Mouse (Mus musculus) myocyte (in vitro differentiated cells): ENCODE data around the gene Serpinb6c. TPM values are rescaled to one million over a fixed set of nuclear protein-coding genes. Genes with fewer than 3 reads are reported as not detected.

Experiments
- H3K27me3 ChIP-seq: one replicate; pipeline ENCODE4 v1.6.1; 2011; ENCODE audit not compliant: control insufficient read depth, insufficient read depth, insufficient read length
- H3K36me3 ChIP-seq: one replicate; pipeline ENCODE4 v1.6.1; 2011; ENCODE audit not compliant: control insufficient read depth, insufficient read depth
- H3K4me2 ChIP-seq: one replicate; pipeline ENCODE4 v1.6.1; 2011; ENCODE audit warnings: low read depth, control low read depth
- H3K4me3 ChIP-seq: one replicate; pipeline ENCODE4 v1.5.1; 2011; ENCODE audit warnings: mild to moderate bottlenecking, control low read depth, moderate library complexity
- H3K79me2 ChIP-seq: one replicate; pipeline ENCODE4 v1.6.1; 2011; ENCODE audit not compliant: control insufficient read depth, insufficient read depth
- H3ac ChIP-seq: one replicate; pipeline ENCODE4 v1.6.1; 2011; ENCODE audit not compliant: control insufficient read depth, insufficient read length
- CEBPB ChIP-seq: IDR thresholded peaks from 2 replicates; pipeline ENCODE4 v1.6.1; 2011; ENCODE audit warnings: mild to moderate bottlenecking, moderate library complexity; ENCODE audit not compliant: poor library complexity, insufficient read depth, severe bottlenecking
- E2F4 ChIP-seq: IDR thresholded peaks from one replicate; pipeline ENCODE4 v1.6.1; 2011; ENCODE audit warnings: mild to moderate bottlenecking, control low read depth, moderate library complexity; ENCODE audit not compliant: insufficient read depth
- MAX ChIP-seq: IDR thresholded peaks from one replicate; pipeline ENCODE4 v1.6.1; 2011; ENCODE audit warnings: low read depth, mild to moderate bottlenecking, control low read depth
- MYOD1 ChIP-seq, 3 experiments: IDR thresholded peaks; one replicate each; pipeline ENCODE4 v1.6.1; 2011; ENCODE audit warnings: control low read depth in 2 of 3, low read depth in 2 of 3, mild to moderate bottlenecking in 2 of 3, moderate library complexity in 1 of 3; ENCODE audit not compliant: insufficient read length in 2 of 3, control insufficient read depth in 1 of 3
- MYOG ChIP-seq, 3 experiments: IDR thresholded peaks; one replicate each; pipeline ENCODE4 v1.6.1; 2011; ENCODE audit warnings: control low read depth in 2 of 3, low read depth in 2 of 3, mild to moderate bottlenecking in 2 of 3; ENCODE audit not compliant: insufficient read length in 2 of 3, control insufficient read depth in 1 of 3, insufficient read depth in 1 of 3
- POLR2A ChIP-seq: IDR thresholded peaks from one replicate; pipeline ENCODE4 v1.6.1; 2011; ENCODE audit warnings: low read depth, mild to moderate bottlenecking, control low read depth, moderate library complexity; ENCODE audit not compliant: insufficient read length
- POLR2AphosphoS2 ChIP-seq: IDR thresholded peaks from one replicate; pipeline ENCODE4 v1.6.1; 2011; ENCODE audit warnings: low read depth, control low read depth; ENCODE audit not compliant: insufficient read length
- REST ChIP-seq: IDR thresholded peaks from one replicate; pipeline ENCODE4 v1.6.1; 2011; ENCODE audit warnings: mild to moderate bottlenecking, control low read depth, moderate library complexity; ENCODE audit not compliant: insufficient read depth, insufficient read length
- SRF ChIP-seq: IDR thresholded peaks from one replicate; pipeline ENCODE4 v1.6.1; 2011; ENCODE audit warnings: low read depth; ENCODE audit not compliant: control insufficient read depth, insufficient read length
- TCF12 ChIP-seq: IDR thresholded peaks from one replicate; pipeline ENCODE4 v1.6.1; 2011; ENCODE audit warnings: mild to moderate bottlenecking, control low read depth; ENCODE audit not compliant: poor library complexity, insufficient read depth, severe bottlenecking
- TCF3 ChIP-seq: IDR thresholded peaks from one replicate; pipeline ENCODE4 v1.6.1; 2011; ENCODE audit warnings: low read depth, control low read depth; ENCODE audit not compliant: insufficient read length
- USF1 ChIP-seq: IDR thresholded peaks from one replicate; pipeline ENCODE4 v1.6.1; 2011; ENCODE audit warnings: low read depth, mild to moderate bottlenecking, control low read depth, moderate library complexity
- polyA plus RNA-seq: library from polyadenylated mRNA; unstranded; fragments of >200 nt; fragmentation: generic; extraction: Trizol; gene quantifications from one replicate; pipeline ENCODE4 v1.2.1, GENCODE M21; 2012; ENCODE audit warnings: missing spikeins

Gene Serpinb6c
- polyA plus RNA-seq, 1 experiment = 1.4 TPM

DNA sequence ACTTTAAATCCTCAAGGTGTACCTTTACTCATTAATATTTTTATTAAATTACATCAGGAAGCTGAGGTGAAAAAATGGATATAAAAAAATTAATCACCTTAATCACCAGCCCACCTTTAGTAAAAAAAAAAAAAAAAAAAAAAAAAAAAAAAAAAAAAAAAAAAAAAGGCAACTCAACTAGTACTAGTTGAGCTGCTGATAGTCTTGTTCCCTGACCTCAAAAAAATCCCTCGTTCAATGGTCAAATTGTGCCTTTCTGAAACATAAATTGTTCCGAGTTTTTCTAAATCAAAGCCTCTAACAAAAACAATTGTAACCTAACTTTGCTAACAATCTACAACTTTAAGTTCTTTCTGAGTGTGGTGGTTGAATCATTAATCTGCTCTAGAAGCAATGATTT lies 74.8 kb downstream of the Serpinb6c start:
- Histone ChIP-seq H3K4me2 (no peak overlapping the region), H3K79me2 (no peaks in the 10 kb centered on the region), H3K4me3 (no peak overlapping the region), H3ac (no peak overlapping the region), H3K27me3 (no peaks in the 10 kb centered on the region), H3K36me3 (no peaks in the 10 kb centered on the region)
- no peak for TF ChIP-seq TCF3
- TF ChIP-seq CEBPB = no peak
- TF ChIP-seq TCF12 = no peak
- TF ChIP-seq USF1 = no peak
- no peak for TF ChIP-seq POLR2A
- TF ChIP-seq MAX = no peak
- TF ChIP-seq POLR2AphosphoS2 = no peak
- no peak for TF ChIP-seq E2F4
- TF ChIP-seq MYOD1 (IDR thresholded peaks at IDR 0.05; ENCODE audit: control insufficient read depth in 1 of 3, insufficient read length in 2 of 3, low read depth in 2 of 3) = no peak
- TF ChIP-seq MYOG (IDR thresholded peaks at IDR 0.05; ENCODE audit: control insufficient read depth in 1 of 3, insufficient read depth in 1 of 3, insufficient read length in 2 of 3, low read depth in 2 of 3) = no peak
- TF ChIP-seq SRF = no peak
- no peak for TF ChIP-seq REST

Other genes starting within 250 kb of the Serpinb6c start
- gene Serpinb6d, start 244.3 kb downstream of the Serpinb6c start, polyA plus RNA-seq = not detected
- gene Serpinb6e, start 62.3 kb downstream of the Serpinb6c start, polyA plus RNA-seq = not detected
- 25.1 TPM for gene Nqo2, start 59.0 kb upstream of the Serpinb6c start, polyA plus RNA-seq
- gene Ripk1, start 96.7 kb upstream of the Serpinb6c start, polyA plus RNA-seq = 6.5 TPM
- 291 TPM for gene Serpinb6a, start 97.1 kb upstream of the Serpinb6c start, polyA plus RNA-seq
- 27.7 TPM for gene Bphl, start 131.9 kb upstream of the Serpinb6c start, polyA plus RNA-seq
- 550 TPM for gene Tubb2a, start 172.3 kb upstream of the Serpinb6c start, polyA plus RNA-seq
- gene Tubb2b, start 224.8 kb upstream of the Serpinb6c start, polyA plus RNA-seq = 438 TPM